Mouse (Mus musculus) neutrophil, adult 5-6 weeks (primary cell): ENCODE measurements around the gene Olfr1223. TPM values are rescaled to one million over a fixed set of nuclear protein-coding genes. Genes with fewer than 3 reads are reported as not detected.
"Not testable (repeated sequence)": the region's sequence is repeated elsewhere in the genome, so short reads cannot be mapped to it uniquely, and the experiment has no call there.

Experiments
- ATAC-seq: fragments of 151-379, 151-347 bp; 2 replicates; pipeline ENCODE4 v1.8.0; 2017; ENCODE audit warnings: mild to moderate bottlenecking, moderate TSS enrichment; ENCODE audit not compliant: insufficient number of reproducible peaks, poor library complexity, low FRiP score, severe bottlenecking; ENCODE audit errors: extremely low read depth
- total RNA-seq: library from RNA; stranded (forward); fragments of 200-1000 nt; gene quantifications from 2 replicates; pipeline ENCODE4 v1.2.3, GENCODE M21; 2017

Olfr1223 gene
- total RNA-seq = not detected in 2 replicates

DNA sequence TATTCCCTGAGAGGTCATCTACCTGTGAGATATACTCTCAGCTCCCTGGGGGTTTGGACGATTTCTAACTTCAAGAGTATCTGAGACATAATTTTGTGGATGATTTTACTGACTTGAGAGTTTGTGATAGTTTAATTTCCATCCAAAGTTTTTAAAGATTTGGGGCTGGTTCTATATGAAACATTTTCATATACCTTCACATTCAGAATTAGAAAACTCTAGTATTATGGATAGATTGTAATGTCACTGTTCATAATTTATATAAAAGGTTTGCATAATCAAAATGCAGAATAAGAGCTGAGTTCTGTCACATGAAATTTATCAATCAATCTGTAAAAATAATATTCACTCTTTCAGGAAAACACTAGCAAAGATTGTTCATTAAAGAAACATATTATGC, at the start of gene Olfr1223:
TSS of gene Olfr1223 (minus strand) at position 101 of the 400 bp plus-strand sequence.
- ATAC-seq = no peak

DNA sequence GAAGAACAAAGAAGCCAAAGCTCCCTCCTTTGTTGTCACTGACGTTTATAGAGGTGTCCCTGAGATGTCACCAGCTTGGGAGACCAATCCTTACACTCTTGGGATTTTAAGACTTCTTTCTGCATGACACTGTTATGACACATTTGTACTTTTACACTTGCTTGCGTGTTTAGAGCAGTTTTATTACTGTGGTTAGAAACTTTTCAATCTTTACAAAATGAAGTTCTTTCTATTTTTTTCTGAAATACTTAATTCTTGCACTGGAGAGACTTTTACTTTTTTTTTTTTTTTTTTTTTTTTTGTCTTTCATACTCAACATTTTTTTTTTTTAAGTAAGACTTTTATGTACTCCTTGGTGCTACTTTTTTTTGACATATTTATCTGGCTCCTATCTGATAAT, 48.6 kb upstream of the Olfr1223 start, which contains the start of gene Olfr1226:
TSS of gene Olfr1226 (minus strand) at position 101 of the 400 bp plus-strand sequence.
- no peak for ATAC-seq

DNA sequence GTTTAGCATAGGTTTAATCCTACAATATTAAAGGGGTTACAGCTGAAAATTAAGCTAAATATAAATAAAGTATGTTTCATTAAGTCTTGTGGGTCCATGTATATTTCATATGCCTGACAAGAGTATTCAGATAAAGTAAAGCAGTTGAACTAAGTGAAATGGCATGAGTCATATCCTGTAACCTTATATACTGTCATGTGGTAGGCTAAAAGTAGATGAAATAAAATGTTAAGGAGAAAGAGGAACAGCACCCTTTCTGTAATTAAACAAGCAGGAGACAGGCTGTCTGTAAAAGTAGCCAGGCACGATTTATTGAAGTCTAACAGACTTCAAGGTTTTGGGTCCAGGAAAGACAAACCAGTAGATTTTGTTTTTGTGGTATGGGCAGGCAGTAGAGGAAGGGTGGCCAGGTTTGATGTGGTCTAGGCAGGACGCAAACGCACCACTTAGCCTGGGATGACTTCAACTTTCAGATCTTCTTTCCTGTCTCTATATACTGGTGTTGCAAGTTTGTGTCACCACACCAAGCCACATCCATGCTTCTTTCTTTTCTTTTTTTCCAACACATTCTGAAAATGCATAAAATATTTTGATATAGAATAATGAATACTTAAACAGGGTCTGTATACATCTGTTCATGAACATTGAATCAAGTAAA, 45.1 kb upstream of the Olfr1223 start:
- ATAC-seq = no peak

DNA sequence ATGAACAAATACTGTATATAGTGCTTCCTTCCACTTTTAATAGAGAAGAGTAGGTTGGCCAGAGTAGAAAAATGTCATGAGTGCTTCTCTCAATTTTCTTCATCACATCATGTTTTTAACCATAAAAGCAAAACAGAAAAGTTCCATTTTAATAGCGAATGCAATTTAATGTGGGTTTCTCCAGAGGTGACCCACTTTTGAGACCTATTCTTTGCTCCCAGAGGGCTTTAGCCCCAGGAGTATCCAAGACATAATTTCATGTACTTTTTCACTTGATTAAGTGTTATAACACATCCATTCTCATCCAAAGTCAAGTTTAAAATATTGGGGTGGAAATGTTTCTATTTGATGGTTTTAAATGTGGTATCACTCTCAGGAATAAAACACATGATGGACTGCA, 23.2 kb upstream of the Olfr1223 start, which contains the start of gene Olfr1225:
TSS of gene Olfr1225 (minus strand) at position 101 of the 400 bp plus-strand sequence.
- no peak for ATAC-seq

DNA sequence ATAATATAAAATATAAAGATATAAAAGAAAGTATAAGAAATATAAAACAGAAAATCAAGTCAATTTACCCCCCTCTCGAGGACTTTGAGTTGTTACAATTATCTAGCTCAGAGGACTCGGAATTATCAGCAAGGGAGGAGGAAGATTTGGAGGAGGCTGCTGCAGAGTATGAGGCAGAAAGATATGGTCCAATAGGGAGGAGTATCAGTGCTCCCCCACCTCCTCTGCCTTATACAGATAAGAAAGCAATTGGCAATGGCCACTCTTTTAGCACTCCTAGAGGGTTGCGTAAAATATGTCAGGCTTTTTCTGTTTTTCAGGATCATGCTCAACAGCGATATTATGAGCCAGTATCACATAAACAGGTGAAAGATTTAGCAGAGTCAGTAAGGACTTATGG, 13.4 kb upstream of the Olfr1223 start:
- not testable (repeated sequence) for ATAC-seq

DNA sequence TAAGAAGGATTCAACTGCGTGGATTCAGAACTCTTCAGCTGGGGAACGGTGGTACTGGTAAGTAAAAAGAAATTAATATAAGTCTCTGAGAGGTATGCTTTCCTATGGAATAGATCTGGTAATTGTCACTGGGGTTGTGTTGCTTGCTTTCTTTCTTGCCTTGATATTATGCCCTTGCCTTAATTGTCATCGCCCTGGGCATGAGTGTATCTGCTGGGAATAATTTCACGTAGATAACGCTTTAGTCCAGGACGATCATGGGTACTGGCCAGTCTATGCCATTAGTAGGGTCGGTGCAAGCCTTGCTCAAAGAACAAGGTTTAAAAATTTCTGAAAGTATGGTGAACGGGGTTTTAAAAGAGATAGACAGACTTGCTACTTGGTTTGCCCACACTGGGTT, 12.6 kb upstream of the Olfr1223 start, which contains the start of gene Olfr1224-ps1:
TSS of gene Olfr1224-ps1 (minus strand) at position 101 of the 400 bp plus-strand sequence.
- not testable (repeated sequence) for ATAC-seq

DNA sequence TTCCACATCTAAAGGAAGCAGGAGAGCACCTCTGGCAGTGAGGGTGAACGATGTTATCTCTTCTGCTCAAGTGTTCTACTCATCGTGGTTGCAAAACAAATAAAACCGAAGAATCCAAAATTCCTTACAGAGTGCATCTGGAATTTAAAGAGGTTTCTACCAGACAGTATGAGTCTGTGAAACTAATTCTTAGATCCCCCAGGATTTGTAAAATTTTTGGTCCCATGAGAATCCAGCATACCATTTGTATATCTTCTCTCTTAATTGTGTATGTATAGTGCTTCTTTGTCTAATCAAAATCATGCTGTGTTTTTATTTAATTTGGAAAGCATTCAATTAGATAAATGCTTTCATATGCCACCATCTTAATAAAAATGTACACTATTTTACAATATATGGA, 18.4 kb downstream of the Olfr1223 start, which contains the start of gene Olfr1222:
TSS of gene Olfr1222 (minus strand) at position 101 of the 400 bp plus-strand sequence.
- ATAC-seq = no peak

DNA sequence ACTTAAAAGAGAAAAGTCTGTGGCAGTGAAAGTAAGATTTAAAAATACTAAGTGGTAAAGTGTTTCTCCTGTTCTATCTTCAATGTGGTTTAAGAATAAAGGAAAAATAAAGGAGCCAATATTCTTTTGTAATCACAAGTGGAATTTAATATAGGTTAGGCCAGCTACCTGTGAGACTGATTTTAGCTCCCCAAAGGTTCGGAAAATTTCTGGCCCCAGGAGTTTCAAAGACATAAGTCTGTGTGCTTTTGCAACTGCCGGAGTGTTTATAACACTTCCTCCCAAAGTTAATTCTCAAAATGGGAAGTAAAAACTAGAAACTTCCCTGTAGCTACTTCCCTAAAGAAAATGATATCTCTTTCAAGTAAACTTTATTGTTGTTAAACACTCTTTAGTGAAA, 34.2 kb downstream of the Olfr1223 start, which contains the start of gene Olfr1221:
TSS of gene Olfr1221 (minus strand) at position 101 of the 400 bp plus-strand sequence.
- no peak for ATAC-seq

DNA sequence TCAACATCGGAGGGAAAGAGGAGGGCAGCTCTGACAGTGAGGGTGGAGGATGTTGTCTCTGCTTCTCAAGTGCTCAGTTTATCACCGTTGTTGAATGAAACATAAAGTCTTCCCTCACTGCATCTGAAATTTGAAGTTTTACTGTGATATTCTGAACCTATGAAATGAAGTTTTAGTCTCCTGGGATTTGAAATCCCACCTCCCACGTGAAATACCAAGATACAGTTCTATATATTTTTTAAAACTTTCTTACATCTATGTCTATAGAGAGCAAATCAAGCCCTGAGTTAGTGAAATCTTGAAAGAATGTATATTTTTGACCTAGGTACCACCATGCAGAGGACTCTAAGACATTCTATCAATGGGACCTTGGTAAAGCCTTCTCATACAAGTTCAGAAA, 44.6 kb downstream of the Olfr1223 start, which contains the start of gene Olfr1220:
TSS of gene Olfr1220 (minus strand) at position 101 of the 400 bp plus-strand sequence.
- no peak for ATAC-seq

DNA sequence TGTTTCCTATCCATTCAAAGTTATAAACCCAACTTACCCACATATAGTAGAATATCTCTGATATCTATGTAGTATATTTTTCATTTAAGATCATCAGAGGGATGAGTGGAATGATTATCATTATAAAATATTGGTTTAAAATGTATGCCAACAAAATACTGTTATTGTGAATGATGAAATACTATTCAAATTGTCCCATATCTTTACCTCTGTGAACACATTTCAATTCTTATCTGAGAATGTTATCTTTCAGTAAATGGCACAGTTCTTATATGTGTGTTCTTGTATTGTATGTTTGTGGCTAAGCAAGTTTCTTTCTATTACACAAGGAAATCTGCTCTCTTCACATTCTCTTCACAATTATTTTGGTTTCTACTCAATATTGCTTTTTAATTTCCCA, 45.7 kb downstream of the Olfr1223 start:
- no peak for ATAC-seq

DNA sequence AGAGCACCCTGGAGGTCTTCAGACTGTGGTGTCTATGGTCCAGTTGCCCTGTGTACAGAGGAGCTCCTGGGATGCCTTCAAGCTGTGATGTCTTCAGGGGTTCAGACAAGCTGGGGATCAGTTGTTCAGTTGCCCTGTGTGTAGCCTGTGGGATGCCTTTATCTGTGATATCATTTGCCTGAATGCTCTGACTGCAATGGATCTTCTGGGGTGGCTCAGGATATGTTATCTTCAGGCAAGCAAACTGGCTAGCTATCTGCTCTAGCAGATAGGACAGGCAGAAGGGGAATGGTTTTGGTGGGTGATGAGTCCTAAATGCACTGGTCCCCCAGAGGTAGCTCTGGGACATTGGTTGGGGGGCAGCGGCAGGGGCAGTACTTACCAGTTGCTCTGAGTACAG, 57.5 kb downstream of the Olfr1223 start:
- no peak for ATAC-seq

Other genes with a start within 250 kb of the Olfr1223 start
- 0.25 TPM in 1 of 2 replicates, not detected in the other for gene Olfr1208, start 249.2 kb downstream of the Olfr1223 start, total RNA-seq
- not detected in 2 replicates for gene Olfr1209, start 236.4 kb downstream of the Olfr1223 start, total RNA-seq
- not detected in 2 replicates for gene Olfr1211, start 213.4 kb downstream of the Olfr1223 start, total RNA-seq
- gene Olfr1212, start 197.6 kb downstream of the Olfr1223 start, total RNA-seq = not detected in 2 replicates
- not detected in 2 replicates for gene Gm13762, start 171.3 kb downstream of the Olfr1223 start, total RNA-seq
- not detected in 2 replicates for gene Olfr1214, start 158.9 kb downstream of the Olfr1223 start, total RNA-seq
- gene Olfr1215, start 144.6 kb downstream of the Olfr1223 start, total RNA-seq = not detected in 2 replicates
- gene Olfr1216, start 133.2 kb downstream of the Olfr1223 start, total RNA-seq = not detected in 2 replicates
- gene Olfr1217, start 119.5 kb downstream of the Olfr1223 start, total RNA-seq = not detected in 2 replicates
- not detected in 2 replicates for gene Olfr1218, start 90.4 kb downstream of the Olfr1223 start, total RNA-seq
- gene Olfr1219, start 68.0 kb downstream of the Olfr1223 start, total RNA-seq = not detected in 2 replicates
- gene Olfr1220, start 44.7 kb downstream of the Olfr1223 start, total RNA-seq = not detected in 2 replicates
- gene Olfr1221, start 34.3 kb downstream of the Olfr1223 start, total RNA-seq = not detected in 2 replicates
- 1.5 TPM in 1 of 2 replicates, not detected in the other for gene Olfr1222, start 18.5 kb downstream of the Olfr1223 start, total RNA-seq
- gene Olfr1224-ps1, start 12.5 kb upstream of the Olfr1223 start, total RNA-seq = not detected in 2 replicates
- not detected in 2 replicates for gene Olfr1225, start 23.1 kb upstream of the Olfr1223 start, total RNA-seq
- gene Olfr1226, start 48.5 kb upstream of the Olfr1223 start, total RNA-seq = not detected in 2 replicates
- gene Olfr1228, start 102.5 kb upstream of the Olfr1223 start, total RNA-seq = not detected in 2 replicates
- 0.12 TPM in 1 of 2 replicates, not detected in the other for gene Olfr1229, start 136.5 kb upstream of the Olfr1223 start, total RNA-seq
- not detected in 2 replicates for gene Olfr1230, start 145.7 kb upstream of the Olfr1223 start, total RNA-seq
- not detected in 2 replicates for gene Olfr1231, start 155.5 kb upstream of the Olfr1223 start, total RNA-seq
- 1.0 TPM in 1 of 2 replicates, not detected in the other for gene Olfr1232, start 178.1 kb upstream of the Olfr1223 start, total RNA-seq
- gene Olfr1233, start 190.8 kb upstream of the Olfr1223 start, total RNA-seq = 0.12 TPM in 1 of 2 replicates, not detected in the other
- gene Olfr1234, start 213.3 kb upstream of the Olfr1223 start, total RNA-seq = 0.23 TPM in 1 of 2 replicates, not detected in the other